Mouse (Mus musculus): Measurements from ENCODE around the gene Diaph3.

GRCm38 (mm10) chr14:87155621-87156238 lies 14.7 kb upstream of the Diaph3 start:
- no peak for TF ChIP-seq FLI1 (IDR thresholded peaks at IDR 0.05; ENCODE audit: low read length)
- TF ChIP-seq GATA1 (IDR thresholded peaks at IDR 0.05; ENCODE audit: borderline replicate concordance, low read length) = no peak

Data from megakaryocyte, embryonic 14.5 days (primary cell).